Mouse (Mus musculus): ENCODE results near the gene Anxa9. TPM values are rescaled to one million over a fixed set of nuclear protein-coding genes. Genes with fewer than 3 reads are reported as not detected.

The Anxa9 gene
- polyA plus RNA-seq (2017; shearing (Covaris generic)): not detected

DNA sequence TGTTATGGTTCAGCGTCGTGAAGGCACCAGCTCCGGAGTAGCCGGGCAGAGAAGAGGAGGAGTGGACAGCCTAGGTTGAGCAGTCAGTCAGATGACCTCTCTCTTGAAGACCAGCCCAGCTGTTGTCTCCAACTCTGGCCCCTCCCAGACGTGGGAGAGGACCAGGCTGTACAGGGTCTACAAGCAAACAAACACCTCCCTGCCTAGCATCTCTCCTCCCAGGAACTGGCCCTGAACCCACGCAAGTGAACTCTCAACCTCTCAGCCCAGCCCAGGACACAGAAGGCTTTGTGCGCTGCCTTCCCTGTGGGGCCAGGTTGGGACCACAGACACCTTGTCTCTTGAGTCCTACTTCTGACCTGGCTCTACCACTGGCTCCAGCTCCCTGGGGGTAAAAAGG, at the start of gene Anxa9:
Gene Anxa9, minus strand, starts transcription at position 77 of the 400 bp plus-strand sequence.

DNA sequence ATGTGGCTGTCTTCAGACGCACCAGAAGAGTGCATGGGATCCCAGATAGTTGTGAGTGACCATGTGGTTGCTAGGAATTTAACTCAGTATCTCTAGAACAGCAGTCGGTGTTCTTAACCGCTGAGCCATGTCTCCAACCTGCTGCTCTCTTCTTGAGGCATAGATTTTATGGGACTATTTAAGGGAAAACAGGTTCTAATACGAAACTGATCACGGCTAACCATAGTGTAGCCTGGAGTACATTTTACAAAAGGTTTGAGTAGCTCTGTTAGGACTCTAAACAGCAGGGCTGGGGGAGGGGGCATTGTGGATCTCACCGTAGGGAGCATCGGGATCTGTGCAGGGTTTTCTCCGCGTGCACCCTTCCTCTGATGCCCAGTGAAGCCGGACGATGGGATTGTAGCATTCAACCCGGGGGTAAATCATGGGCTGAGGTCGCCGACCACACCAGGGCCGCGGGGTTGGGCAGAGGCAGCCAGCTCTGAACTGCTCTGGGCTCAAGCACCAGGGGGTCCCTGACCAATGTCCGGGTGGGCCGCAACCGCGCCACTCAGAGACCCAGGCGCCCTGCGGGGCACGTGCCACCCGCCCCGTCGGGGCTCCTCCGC, 7.6 kb upstream of the Anxa9 start, which contains the start of gene Cers2:
Gene Cers2, plus strand, starts transcription at position 306 of the 608 bp plus-strand sequence.

DNA sequence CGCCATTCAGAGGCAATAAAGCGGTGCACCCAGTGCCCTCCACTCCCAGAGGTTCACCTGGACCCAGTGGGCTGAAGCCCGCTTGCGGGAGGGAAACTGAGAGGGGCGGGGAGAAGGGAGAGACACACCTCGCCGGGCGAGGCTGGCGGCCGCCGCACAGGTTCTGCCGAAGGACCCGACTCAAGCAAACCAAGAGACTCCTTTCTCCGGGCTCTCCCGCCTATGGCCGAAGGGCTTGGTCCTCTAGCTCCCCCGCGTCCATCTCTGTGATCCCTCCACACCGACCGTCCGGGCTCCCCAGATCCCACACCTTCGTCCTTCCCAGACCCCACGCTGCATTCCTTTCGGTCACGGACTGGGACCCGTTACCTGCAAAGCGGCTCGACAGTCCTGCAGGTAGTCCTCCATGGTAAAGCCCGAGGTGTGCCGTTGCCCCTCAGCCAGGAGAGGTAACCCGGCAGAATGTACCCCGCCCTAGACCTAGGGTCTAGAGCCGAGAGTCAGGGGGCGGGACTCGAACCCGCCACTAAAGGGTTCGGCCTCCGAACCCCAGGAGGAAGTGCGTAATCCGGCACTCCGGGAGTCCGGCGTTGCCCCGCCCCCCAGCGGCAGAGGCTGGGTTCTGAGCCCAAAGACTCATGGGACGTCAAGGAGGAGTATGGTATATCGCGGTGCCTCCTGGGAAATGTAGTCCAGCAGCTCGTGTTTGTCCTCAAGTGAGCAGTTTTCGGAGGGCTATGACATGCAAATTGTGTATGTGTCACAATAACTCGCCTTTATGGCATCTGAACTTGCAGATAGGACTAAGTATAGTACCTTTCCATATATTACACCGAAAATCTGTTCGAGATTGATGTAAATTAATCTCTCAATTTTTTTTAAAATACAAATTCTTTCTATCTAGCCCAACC, 25.5 kb downstream of the Anxa9 start, which contains the start of the genes Mindy1 and Prune1:
Gene Mindy1, plus strand, starts transcription at position 130 of the 911 bp plus-strand sequence.
Gene Prune1, minus strand, starts transcription at position 861 of the 911 bp plus-strand sequence.

DNA sequence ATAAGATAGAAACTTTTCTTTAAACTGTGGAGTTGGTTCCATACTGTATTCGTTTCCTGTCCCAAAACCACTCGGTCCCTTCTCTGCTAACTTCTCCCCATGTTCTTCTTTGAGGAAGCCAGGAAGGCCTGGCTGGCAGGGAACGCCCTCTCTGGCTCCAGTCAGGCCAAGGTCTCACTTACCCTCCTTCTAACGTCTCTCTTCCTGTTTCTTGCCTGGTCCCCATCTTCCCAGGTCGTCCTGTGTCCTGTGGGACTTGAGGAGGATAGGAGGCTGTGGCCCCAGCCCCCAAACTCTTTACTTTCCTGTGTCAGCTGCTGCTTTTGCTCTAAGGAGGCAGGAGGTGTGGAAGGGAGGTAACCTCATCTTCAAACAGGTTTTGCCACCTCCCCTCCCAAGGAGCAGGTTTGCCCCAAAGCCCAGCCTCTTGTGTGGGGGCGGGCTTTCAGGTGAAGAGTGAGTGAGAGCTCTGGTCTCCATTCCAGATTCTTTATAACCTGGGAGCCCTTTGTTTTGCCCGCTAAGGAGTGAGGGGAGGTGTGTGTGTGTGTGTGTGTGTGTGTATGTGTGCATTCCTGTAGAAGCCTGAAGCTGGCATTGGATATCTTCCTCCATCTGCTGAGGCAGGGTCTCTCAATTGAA, 56.1 kb downstream of the Anxa9 start, which contains the start of gene Bnipl:
Gene Bnipl, minus strand, starts transcription at position 411 of the 642 bp plus-strand sequence.

Other genes starting within 250 kb of the Anxa9 start
- gene Pip5k1a, start 200.2 kb downstream of the Anxa9 start, polyA plus RNA-seq (2017; shearing (Covaris generic)): 47.5 TPM
- gene Vps72, start 196.2 kb downstream of the Anxa9 start, polyA plus RNA-seq (2017; shearing (Covaris generic)): 87.8 TPM
- 1.5 TPM for gene Tmod4, start 182.7 kb downstream of the Anxa9 start, polyA plus RNA-seq (2017; shearing (Covaris generic))
- 86.6 TPM for gene Scnm1, start 173.2 kb downstream of the Anxa9 start, polyA plus RNA-seq (2017; shearing (Covaris generic))
- 34.5 TPM for gene Lysmd1, start 173.1 kb downstream of the Anxa9 start, polyA plus RNA-seq (2017; shearing (Covaris generic))
- 252 TPM for gene Tnfaip8l2, start 164.8 kb downstream of the Anxa9 start, polyA plus RNA-seq (2017; shearing (Covaris generic))
- gene Sema6c, start 146.7 kb downstream of the Anxa9 start, polyA plus RNA-seq (2017; shearing (Covaris generic)): 2.3 TPM
- 23.9 TPM for gene Gabpb2, start 89.3 kb downstream of the Anxa9 start, polyA plus RNA-seq (2017; shearing (Covaris generic))
- gene Cdc42se1, start 78.4 kb downstream of the Anxa9 start, polyA plus RNA-seq (2017; shearing (Covaris generic)): 260 TPM
- 5.6 TPM for gene Mllt11, start 75.0 kb downstream of the Anxa9 start, polyA plus RNA-seq (2017; shearing (Covaris generic))
- gene Gm128, start 65.6 kb downstream of the Anxa9 start, polyA plus RNA-seq (2017; shearing (Covaris generic)): 0.70 TPM
- gene Bnipl, start 56.0 kb downstream of the Anxa9 start, polyA plus RNA-seq (2017; shearing (Covaris generic)): not detected
- gene Mindy1, start 25.8 kb downstream of the Anxa9 start, polyA plus RNA-seq (2017; shearing (Covaris generic)): 25.6 TPM
- 5.3 TPM for gene Prune1, start 25.1 kb downstream of the Anxa9 start, polyA plus RNA-seq (2017; shearing (Covaris generic))
- 241 TPM for gene Cers2, start 7.6 kb upstream of the Anxa9 start, polyA plus RNA-seq (2017; shearing (Covaris generic))
- 28.4 TPM for gene Setdb1, start 50.0 kb upstream of the Anxa9 start, polyA plus RNA-seq (2017; shearing (Covaris generic))
- gene 4930558C23Rik, start 95.7 kb upstream of the Anxa9 start, polyA plus RNA-seq (2017; shearing (Covaris generic)): not detected
- gene Arnt, start 127.2 kb upstream of the Anxa9 start, polyA plus RNA-seq (2017; shearing (Covaris generic)): 83.6 TPM
- not detected for gene Ctsk, start 192.1 kb upstream of the Anxa9 start, polyA plus RNA-seq (2017; shearing (Covaris generic))
- gene Ctss, start 219.6 kb upstream of the Anxa9 start, polyA plus RNA-seq (2017; shearing (Covaris generic)): 143 TPM